Mouse (Mus musculus) bone marrow macrophage, adult 2 months (primary cell): ENCODE measurements around the gene Tldc1.

Experiments used
- CTCF ChIP-seq: IDR thresholded peaks from 2 replicates; pipeline ENCODE4 v1.5.1; 2012; ENCODE audit warnings: low read depth, mild to moderate bottlenecking, low read length, moderate library complexity
- POLR2A ChIP-seq: IDR thresholded peaks from 2 replicates; pipeline ENCODE4 v1.6.1; 2012; ENCODE audit warnings: mild to moderate bottlenecking, low read depth, low read length, borderline replicate concordance

- TF ChIP-seq CTCF, result no peak
- no peak for TF ChIP-seq POLR2A
Measured at GRCm38 (mm10) chr8:119798170-119798964, 20.2 kb upstream of the Tldc1 start.
